Mouse (Mus musculus) neural tube, embryonic 14.5 days (tissue): ENCODE data around the gene Olfr1209. TPM values are rescaled to one million over a fixed set of nuclear protein-coding genes. Genes with fewer than 3 reads are reported as not detected.

ENCODE experiments used
- ATAC-seq: fragments of 200-750 bp; cut with Nextera tagmentation; 2 replicates; pipeline ENCODE4 v1.8.0; 2017; ENCODE audit warnings: low read depth, mild to moderate bottlenecking, moderate TSS enrichment, moderate library complexity
- H3K27ac ChIP-seq: fragments of 300-500 bp; sonication (generic); 2 replicates; pipeline ENCODE4 v1.5.1; 2014; ENCODE audit warnings: low read depth, mild to moderate bottlenecking, control low read depth, low read length, moderate library complexity, mixed read lengths
- H3K27me3 ChIP-seq: fragments of 300-500 bp; sonication (generic); 2 replicates; pipeline ENCODE4 v1.6.1; 2014; ENCODE audit warnings: low read length; ENCODE audit not compliant: control insufficient read depth, insufficient read depth
- H3K36me3 ChIP-seq: fragments of 300-500 bp; sonication (generic); 2 replicates; pipeline ENCODE4 v1.6.1; 2014; ENCODE audit warnings: low read length, mixed read lengths; ENCODE audit not compliant: control insufficient read depth, insufficient read depth
- H3K4me1 ChIP-seq: fragments of 300-500 bp; sonication (generic); 2 replicates; pipeline ENCODE4 v1.6.1; 2014; ENCODE audit warnings: low read length; ENCODE audit not compliant: control insufficient read depth, insufficient read depth
- H3K4me2 ChIP-seq: fragments of 300-500 bp; sonication (generic); 2 replicates; pipeline ENCODE4 v1.6.1; 2014; ENCODE audit warnings: mild to moderate bottlenecking, low read depth, low read length, control low read depth
- H3K4me3 ChIP-seq: fragments of 300-500 bp; sonication (generic); 2 replicates; pipeline ENCODE4 v1.5.1; 2014; ENCODE audit warnings: low read depth, low read length, control low read depth, mixed read lengths
- H3K9ac ChIP-seq: fragments of 300-500 bp; sonication (generic); replicated peaks from 2 replicates; pipeline ENCODE4 v1.6.1; 2014; ENCODE audit warnings: low read depth, mild to moderate bottlenecking, control low read depth, low read length, mixed read lengths
- H3K9me3 ChIP-seq: fragments of 300-500 bp; sonication (generic); 2 replicates; pipeline ENCODE4 v1.6.1; 2016; ENCODE audit warnings: low read length; ENCODE audit not compliant: control insufficient read depth
- WGBS: fragments of 180-500 bp; shearing (Covaris S2); extraction: QIAGEN DNeasy Blood & Tissue Kit; methylation state at CpG from one replicate; pipeline ENCODE4 v1.1.7; 2014; 5-methylcytosine and 5-hydroxymethylcytosine counted together
- polyA plus RNA-seq: library from polyadenylated mRNA; unstranded; fragments of >200 nt; fragmentation: Nextera tagmentation; extraction: Ambion mirVana; gene quantifications from 2 replicates; pipeline ENCODE4 v1.2.1, GENCODE M21; 2014

Gene Olfr1209
- polyA plus RNA-seq: not detected in 2 replicates

DNA sequence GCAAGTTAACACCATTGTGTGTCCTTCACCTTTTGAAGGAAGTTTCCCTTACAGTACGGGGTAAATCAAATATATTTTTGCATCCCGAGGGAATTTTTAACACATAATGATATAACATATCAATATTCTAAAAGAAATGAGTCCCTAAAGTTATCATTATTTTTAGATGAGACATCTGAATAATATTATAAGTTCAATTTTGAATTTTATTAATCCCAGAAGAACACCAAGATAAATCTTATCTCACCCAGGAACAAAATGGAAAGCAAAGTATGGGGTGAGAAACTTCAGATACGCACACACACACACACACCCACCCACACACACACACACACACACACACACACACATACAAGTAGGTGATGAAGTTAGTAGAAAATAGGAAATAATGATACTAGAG is at the start of gene Olfr1209:
Olfr1209 (minus strand) TSS at position 101 of the 400 bp plus-strand sequence.
- Histone ChIP-seq H3K9ac (no peak within 1 kb of the TSS), H3K36me3 (no peaks in the 10 kb centered on the region), H3K4me2 (no peak within 1 kb of the TSS), H3K9me3 (no peaks in the 10 kb centered on the region), H3K4me1 (no peaks in the 10 kb centered on the region), H3K27ac (no peak within 1 kb of the TSS), H3K4me3 (no peak within 1 kb of the TSS), H3K27me3 (no peaks in the 10 kb centered on the region)
- ATAC-seq: no peak
- 96% methylated on average over 3 of the region's 3 CpGs for WGBS

GRCm38 (mm10) chr2:88953669-88954068 is 38.7 kb upstream of the Olfr1209 start, which contains the start of gene Olfr1212:
TSS of gene Olfr1212 (plus strand) at chr2:88953969.
- no peak within 1 kb of the TSS for H3K4me2 ChIP-seq
- ATAC-seq: no peak
- H3K4me1 ChIP-seq: no peaks in the 10 kb centered on the region
- H3K9ac ChIP-seq: no peak within 1 kb of the TSS
- H3K36me3 ChIP-seq: no peaks in the 10 kb centered on the region
- H3K4me3 ChIP-seq: no peak within 1 kb of the TSS
- no peak within 1 kb of the TSS for H3K27ac ChIP-seq
- H3K27me3 ChIP-seq: no peaks in the 10 kb centered on the region
- H3K9me3 ChIP-seq: no peaks in the 10 kb centered on the region

GRCm38 (mm10) chr2:88938011-88938410 is 23.1 kb upstream of the Olfr1209 start, which contains the start of gene Olfr1211:
TSS of gene Olfr1211 (minus strand) at chr2:88938111.
- Histone ChIP-seq H3K4me3 (no peak within 1 kb of the TSS), H3K27ac (no peak within 1 kb of the TSS), H3K4me2 (no peak within 1 kb of the TSS), H3K27me3 (no peaks in the 10 kb centered on the region), H3K9ac (no peak within 1 kb of the TSS), H3K4me1 (no peaks in the 10 kb centered on the region), H3K36me3 (no peaks in the 10 kb centered on the region), H3K9me3 (no peaks in the 10 kb centered on the region)
- ATAC-seq: no peak
- 86% methylated on average over 1 of the region's 1 CpGs for WGBS

GRCm38 (mm10) chr2:88902211-88902610 is 12.7 kb downstream of the Olfr1209 start, which contains the start of gene Olfr1208:
TSS of gene Olfr1208 (minus strand) at chr2:88902311.
- H3K9ac ChIP-seq: no peak within 1 kb of the TSS
- no peak for ATAC-seq
- H3K4me3 ChIP-seq: no peak within 1 kb of the TSS
- no peaks in the 10 kb centered on the region for H3K9me3 ChIP-seq
- H3K4me2 ChIP-seq: no peak within 1 kb of the TSS
- no peaks in the 10 kb centered on the region for H3K4me1 ChIP-seq
- H3K27ac ChIP-seq: no peak within 1 kb of the TSS
- H3K27me3 ChIP-seq: no peaks in the 10 kb centered on the region
- no peaks in the 10 kb centered on the region for H3K36me3 ChIP-seq

DNA sequence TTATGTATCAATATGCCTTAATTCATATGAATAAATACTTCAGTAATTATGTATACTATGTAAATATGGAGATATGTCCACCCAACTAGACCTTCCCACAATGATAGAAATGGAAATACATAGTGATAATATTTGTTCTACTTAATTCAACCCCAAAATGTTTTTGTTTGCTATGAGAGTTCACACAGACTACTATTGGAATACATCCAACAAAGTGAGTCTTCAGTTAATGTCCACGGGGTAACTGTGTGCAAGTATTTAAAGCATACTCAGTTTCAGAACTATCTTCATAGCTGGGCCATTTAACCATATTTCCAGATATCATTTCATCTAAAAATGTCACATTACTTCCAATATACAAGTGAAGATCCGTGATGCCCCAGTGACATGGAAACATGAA is 52.0 kb downstream of the Olfr1209 start, which contains the start of gene Olfr1206:
Olfr1206 (plus strand) TSS at position 301 of the 400 bp plus-strand sequence.
- H3K4me3 ChIP-seq: no peak within 1 kb of the TSS
- H3K27me3 ChIP-seq: no peaks in the 10 kb centered on the region
- no peaks in the 10 kb centered on the region for H3K4me1 ChIP-seq
- H3K36me3 ChIP-seq: no peaks in the 10 kb centered on the region
- no peak within 1 kb of the TSS for H3K4me2 ChIP-seq
- no peak within 1 kb of the TSS for H3K27ac ChIP-seq
- no peak within 1 kb of the TSS for H3K9ac ChIP-seq
- WGBS: 87% methylated on average over 2 of the region's 2 CpGs
- ATAC-seq: no peak
- no peaks in the 10 kb centered on the region for H3K9me3 ChIP-seq

Other genes starting within 250 kb of the Olfr1209 start
- not detected in 2 replicates for gene Olfr1193, start 239.5 kb downstream of the Olfr1209 start, polyA plus RNA-seq
- gene Olfr1195, start 226.0 kb downstream of the Olfr1209 start, polyA plus RNA-seq: not detected in 2 replicates
- not detected in 2 replicates for gene Olfr1196, start 210.6 kb downstream of the Olfr1209 start, polyA plus RNA-seq
- gene Olfr1197, start 182.8 kb downstream of the Olfr1209 start, polyA plus RNA-seq: not detected in 2 replicates
- gene Olfr1198, start 163.8 kb downstream of the Olfr1209 start, polyA plus RNA-seq: not detected in 2 replicates
- gene Olfr1199, start 154.7 kb downstream of the Olfr1209 start, polyA plus RNA-seq: not detected in 2 replicates
- gene Olfr1200, start 144.7 kb downstream of the Olfr1209 start, polyA plus RNA-seq: not detected in 2 replicates
- gene Olfr1201, start 122.1 kb downstream of the Olfr1209 start, polyA plus RNA-seq: not detected in 2 replicates
- 0.05 TPM in 1 of 2 replicates, not detected in the other for gene Olfr1202, start 100.7 kb downstream of the Olfr1209 start, polyA plus RNA-seq
- not detected in 2 replicates for gene Olfr1205, start 85.4 kb downstream of the Olfr1209 start, polyA plus RNA-seq
- gene Olfr1204, start 65.9 kb downstream of the Olfr1209 start, polyA plus RNA-seq: not detected in 2 replicates
- gene Olfr1206, start 51.9 kb downstream of the Olfr1209 start, polyA plus RNA-seq: not detected in 2 replicates
- gene Olfr1208, start 12.8 kb downstream of the Olfr1209 start, polyA plus RNA-seq: not detected in 2 replicates
- not detected in 2 replicates for gene Olfr1211, start 23.0 kb upstream of the Olfr1209 start, polyA plus RNA-seq
- not detected in 2 replicates for gene Olfr1212, start 38.8 kb upstream of the Olfr1209 start, polyA plus RNA-seq
- gene Gm13762, start 65.1 kb upstream of the Olfr1209 start, polyA plus RNA-seq: not detected in 2 replicates
- not detected in 2 replicates for gene Olfr1214, start 77.5 kb upstream of the Olfr1209 start, polyA plus RNA-seq
- gene Olfr1215, start 91.8 kb upstream of the Olfr1209 start, polyA plus RNA-seq: not detected in 2 replicates
- not detected in 2 replicates for gene Olfr1216, start 103.2 kb upstream of the Olfr1209 start, polyA plus RNA-seq
- gene Olfr1217, start 116.9 kb upstream of the Olfr1209 start, polyA plus RNA-seq: not detected in 2 replicates
- gene Olfr1218, start 146.0 kb upstream of the Olfr1209 start, polyA plus RNA-seq: not detected in 2 replicates
- gene Olfr1219, start 168.4 kb upstream of the Olfr1209 start, polyA plus RNA-seq: not detected in 2 replicates
- gene Olfr1220, start 191.7 kb upstream of the Olfr1209 start, polyA plus RNA-seq: not detected in 2 replicates
- gene Olfr1221, start 202.1 kb upstream of the Olfr1209 start, polyA plus RNA-seq: not detected in 2 replicates
- not detected in 2 replicates for gene Olfr1222, start 217.9 kb upstream of the Olfr1209 start, polyA plus RNA-seq
- gene Olfr1223, start 236.4 kb upstream of the Olfr1209 start, polyA plus RNA-seq: not detected in 2 replicates
- gene Olfr1224-ps1, start 248.9 kb upstream of the Olfr1209 start, polyA plus RNA-seq: not detected in 2 replicates